Mouse (Mus musculus): ENCODE results near the gene Cdca7.

GRCm38 (mm10) chr2:72515526-72515925 lies 39.6 kb downstream of the Cdca7 start:
- TF ChIP-seq CTCF (IDR thresholded peaks at IDR 0.05; ENCODE audit: low read depth, low read length): no peak
- TF ChIP-seq POLR2A (IDR thresholded peaks at IDR 0.05; ENCODE audit: borderline replicate concordance, low read depth, low read length): no peak

All from bone marrow macrophage, adult 2 months (primary cell).